Mouse (Mus musculus) forebrain, postnatal 0 days (tissue): ENCODE data around the gene Prkar2b. TPM values are rescaled to one million over a fixed set of nuclear protein-coding genes. Genes with fewer than 3 reads are reported as not detected.
A peak's percentile ranks its signal among the peaks of the same experiment; 100 is the strongest.

Experiments
- ATAC-seq: fragments of 200-750 bp; cut with Nextera tagmentation; 2 replicates; pipeline ENCODE4 v1.8.0; 2017; ENCODE audit warnings: mild to moderate bottlenecking, moderate library complexity
- DNase-seq: peaks from one replicate; pipeline ENCODE4 v3.0.0-alpha.2; 2015
- H3K27ac ChIP-seq: fragments of 300-500 bp; sonication (generic); 2 replicates; pipeline ENCODE4 v1.5.1; 2014; ENCODE audit warnings: low read depth, mild to moderate bottlenecking, antibody characterized with exemption, low read length, moderate library complexity, mixed read lengths
- H3K27me3 ChIP-seq: fragments of 300-500 bp; sonication (generic); 2 replicates; pipeline ENCODE4 v1.6.1; 2014; ENCODE audit warnings: mild to moderate bottlenecking, low read length, mixed read lengths; ENCODE audit not compliant: insufficient read depth
- H3K36me3 ChIP-seq: fragments of 300-500 bp; sonication (generic); 2 replicates; pipeline ENCODE4 v1.6.1; 2014; ENCODE audit warnings: mild to moderate bottlenecking, moderate library complexity; ENCODE audit not compliant: insufficient read depth
- H3K4me1 ChIP-seq: fragments of 300-500 bp; sonication (generic); 2 replicates; pipeline ENCODE4 v1.6.1; 2014; ENCODE audit warnings: antibody characterized with exemption; ENCODE audit not compliant: insufficient read depth
- H3K4me2 ChIP-seq: fragments of 300-500 bp; sonication (generic); 2 replicates; pipeline ENCODE4 v1.6.1; 2014; ENCODE audit warnings: low read depth, mild to moderate bottlenecking, moderate library complexity
- H3K4me3 ChIP-seq: fragments of 300-500 bp; sonication (generic); 2 replicates; pipeline ENCODE4 v1.5.1; 2014; ENCODE audit warnings: low read depth, low read length, mixed read lengths
- H3K9ac ChIP-seq: fragments of 300-500 bp; sonication (generic); 2 replicates; pipeline ENCODE4 v1.6.1; 2014; ENCODE audit warnings: mild to moderate bottlenecking
- H3K9me3 ChIP-seq: fragments of 300-500 bp; sonication (generic); 2 replicates; pipeline ENCODE4 v1.6.1; 2016; ENCODE audit warnings: low read length
- CTCF ChIP-seq: sonication (generic); IDR thresholded peaks from 2 replicates; pipeline ENCODE4 v1.5.1; 2016; ENCODE audit warnings: antibody characterized with exemption, control low read depth, low read depth
- WGBS: fragments of 180-500 bp; shearing (Covaris S2); extraction: QIAGEN DNeasy Blood & Tissue Kit; methylation state at CpG from one replicate; pipeline ENCODE4 v1.1.7; 2014; 5-methylcytosine and 5-hydroxymethylcytosine counted together
- polyA plus RNA-seq: library from polyadenylated mRNA; unstranded; fragments of >200 nt; fragmentation: Nextera tagmentation; extraction: Ambion mirVana; gene quantifications from 2 replicates; pipeline ENCODE4 v1.2.1, GENCODE M21; 2015
- total RNA-seq: library from RNA; depleted of rRNA; stranded (reverse); fragments of >200 nt; gene quantifications from 2 replicates; pipeline ENCODE4 v1.2.3, GENCODE M21; 2014

Gene Prkar2b
- total and polyA plus RNA-seq, 2 experiments from 2014 or later: 129 to 215 TPM

- no peak overlapping the region for H3K4me2 ChIP-seq
- ATAC-seq (no peak), DNase-seq (no peak)
- TF ChIP-seq CTCF: no peak
- H3K9me3 ChIP-seq: no peaks in the 10 kb centered on the region
- H3K36me3 ChIP-seq: no peaks in the 10 kb centered on the region
- H3K27ac ChIP-seq: no peak overlapping the region
- no peak overlapping the region for H3K9ac ChIP-seq
- H3K4me1 ChIP-seq: no peaks in the 10 kb centered on the region
- no peaks in the 10 kb centered on the region for H3K27me3 ChIP-seq
- WGBS: 60% methylated on average over 1 of the region's 1 CpGs
- H3K4me3 ChIP-seq: no peak overlapping the region
These were observed 36.0 kb upstream of the Prkar2b start for GRCm38 (mm10) chr12:32097107-32097506.

- no peak overlapping the region for H3K9ac ChIP-seq
- no peak overlapping the region for H3K4me3 ChIP-seq
- H3K4me2 ChIP-seq: no peak overlapping the region
- DNase-seq (no peak), ATAC-seq (no peak)
- H3K9me3 ChIP-seq: 0 out of 2 replicates have a peak, but pooled peaks cover 4% of the 10 kb centered on the region
- H3K4me1 ChIP-seq: no peaks in the 10 kb centered on the region
- WGBS: 88% methylated on average over 1 of the region's 1 CpGs
- no peak for TF ChIP-seq CTCF
- H3K27me3 ChIP-seq: no peaks in the 10 kb centered on the region
- no peaks in the 10 kb centered on the region for H3K36me3 ChIP-seq
- H3K27ac ChIP-seq: no peak overlapping the region
These were observed 34.1 kb upstream of the Prkar2b start for GRCm38 (mm10) chr12:32095164-32095563.

DNA sequence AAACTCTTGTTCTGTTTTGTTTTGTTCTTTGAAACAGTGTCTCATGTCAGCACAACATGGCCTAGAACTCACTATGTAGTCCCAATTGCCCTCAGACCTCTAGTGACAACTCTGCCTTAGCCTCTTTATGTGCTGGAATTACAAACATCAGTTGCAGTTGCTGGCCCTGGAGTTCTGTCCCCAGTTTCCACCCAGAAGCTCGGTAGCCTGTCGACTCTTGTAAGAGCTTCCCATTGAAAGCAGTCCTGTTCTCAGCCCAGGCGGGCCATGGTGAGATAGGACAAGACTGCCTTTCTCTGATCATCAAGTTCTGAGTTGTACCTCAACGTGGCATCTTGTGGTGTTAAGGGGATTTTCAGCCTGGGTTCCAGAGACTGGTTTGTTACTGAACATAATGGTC lies 31.4 kb upstream of the Prkar2b start:
- Histone ChIP-seq H3K4me2 (no peak overlapping the region), H3K9me3 (0 out of 2 replicates have a peak, but pooled peaks cover 4% of the 10 kb centered on the region), H3K4me3 (no peak overlapping the region), H3K36me3 (no peaks in the 10 kb centered on the region), H3K9ac (no peak overlapping the region), H3K27ac (no peak overlapping the region), H3K4me1 (no peaks in the 10 kb centered on the region), H3K27me3 (no peaks in the 10 kb centered on the region)
- DNase-seq (no peak), ATAC-seq (no peak)
- no peak for TF ChIP-seq CTCF
- WGBS: 91% methylated on average over 4 of the region's 4 CpGs

DNA sequence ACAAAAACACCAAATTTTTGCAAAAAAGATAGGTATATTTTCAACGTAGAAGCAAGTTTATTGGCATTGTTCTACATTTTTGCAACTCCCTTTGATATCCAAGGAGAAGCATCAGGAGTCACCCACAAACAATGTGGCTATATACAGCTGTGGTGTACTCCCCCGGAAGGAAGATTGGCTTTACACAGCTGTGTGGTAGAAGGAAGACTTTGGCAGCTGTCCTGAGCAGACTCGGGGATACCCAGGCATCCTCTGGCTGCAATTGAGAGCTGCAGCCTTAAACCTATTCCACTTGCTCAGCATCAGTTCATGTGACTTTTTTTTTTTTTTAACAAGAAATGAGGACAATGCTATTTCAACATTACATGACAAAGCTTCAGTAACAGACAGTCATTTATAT lies 27.5 kb upstream of the Prkar2b start:
- TF ChIP-seq CTCF: no peak
- Histone ChIP-seq H3K36me3 (no peaks in the 10 kb centered on the region), H3K4me3 (no peak overlapping the region), H3K9ac (no peak overlapping the region), H3K4me2 (no peak overlapping the region), H3K27me3 (no peaks in the 10 kb centered on the region), H3K9me3 (0 out of 2 replicates have a peak, but pooled peaks cover 4% of the 10 kb centered on the region), H3K4me1 (no peaks in the 10 kb centered on the region), H3K27ac (no peak overlapping the region)
- 67% methylated on average over 3 of the region's 3 CpGs for WGBS
- ATAC-seq: peak; percentile 55; the same call in 1 of the 2 replicates
- DNase-seq: no peak

DNA sequence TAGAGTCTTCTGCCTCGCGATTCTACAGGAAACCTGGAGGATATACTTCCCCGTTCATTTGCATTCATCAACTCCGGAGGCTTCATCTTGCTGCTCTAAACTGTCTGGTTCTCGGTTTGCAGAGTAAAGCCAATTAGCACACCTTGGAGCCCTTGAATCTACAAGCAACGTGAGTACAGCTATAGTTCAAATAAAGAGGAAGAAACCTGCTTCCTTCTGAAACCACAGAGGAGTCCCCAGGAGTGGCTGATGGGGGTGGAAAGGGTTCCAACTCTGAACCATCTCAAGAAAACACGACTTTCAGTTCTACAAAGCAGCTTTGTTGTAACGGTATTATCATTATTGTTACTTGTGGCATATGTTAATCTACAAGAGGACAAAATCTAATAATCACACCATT lies 26.2 kb upstream of the Prkar2b start:
- Histone ChIP-seq H3K36me3 (no peaks in the 10 kb centered on the region), H3K9me3 (0 out of 2 replicates have a peak, but pooled peaks cover 4% of the 10 kb centered on the region), H3K27me3 (no peaks in the 10 kb centered on the region), H3K4me3 (no peak overlapping the region), H3K4me2 (no peak overlapping the region), H3K4me1 (no peaks in the 10 kb centered on the region), H3K27ac (no peak overlapping the region), H3K9ac (no peak overlapping the region)
- TF ChIP-seq CTCF: no peak
- DNase-seq: no peak
- no peak for ATAC-seq
- 76% methylated on average over 8 of the region's 8 CpGs for WGBS

- Histone ChIP-seq H3K9ac (no peak overlapping the region), H3K9me3 (0 out of 2 replicates have a peak, but pooled peaks cover 4% of the 10 kb centered on the region), H3K27me3 (no peaks in the 10 kb centered on the region), H3K4me1 (no peaks in the 10 kb centered on the region), H3K4me3 (no peak overlapping the region), H3K27ac (no peak overlapping the region), H3K4me2 (no peak overlapping the region), H3K36me3 (no peaks in the 10 kb centered on the region)
- DNase-seq (no peak), ATAC-seq (peak; percentile 48; the same call in 1 of the 2 replicates)
- no peak for TF ChIP-seq CTCF
- 78% methylated on average over 3 of the region's 3 CpGs for WGBS
These were observed 25.8 kb upstream of the Prkar2b start for GRCm38 (mm10) chr12:32086874-32087273.

GRCm38 (mm10) chr12:32085856-32086255 lies 24.8 kb upstream of the Prkar2b start:
- no peak for DNase-seq
- H3K4me3 ChIP-seq: no peak overlapping the region
- H3K27me3 ChIP-seq: no peaks in the 10 kb centered on the region
- 0 out of 2 replicates have a peak, but pooled peaks cover 4% of the 10 kb centered on the region for H3K9me3 ChIP-seq
- TF ChIP-seq CTCF: no peak
- no peaks in the 10 kb centered on the region for H3K36me3 ChIP-seq
- WGBS: 70% methylated on average over 3 of the region's 3 CpGs
- H3K9ac ChIP-seq: no peak overlapping the region
- no peak overlapping the region for H3K4me2 ChIP-seq
- ATAC-seq: no peak
- H3K27ac ChIP-seq: no peak overlapping the region
- no peaks in the 10 kb centered on the region for H3K4me1 ChIP-seq
